Mouse (Mus musculus): ENCODE results near the gene Moxd1.

Gene Moxd1

DNA sequence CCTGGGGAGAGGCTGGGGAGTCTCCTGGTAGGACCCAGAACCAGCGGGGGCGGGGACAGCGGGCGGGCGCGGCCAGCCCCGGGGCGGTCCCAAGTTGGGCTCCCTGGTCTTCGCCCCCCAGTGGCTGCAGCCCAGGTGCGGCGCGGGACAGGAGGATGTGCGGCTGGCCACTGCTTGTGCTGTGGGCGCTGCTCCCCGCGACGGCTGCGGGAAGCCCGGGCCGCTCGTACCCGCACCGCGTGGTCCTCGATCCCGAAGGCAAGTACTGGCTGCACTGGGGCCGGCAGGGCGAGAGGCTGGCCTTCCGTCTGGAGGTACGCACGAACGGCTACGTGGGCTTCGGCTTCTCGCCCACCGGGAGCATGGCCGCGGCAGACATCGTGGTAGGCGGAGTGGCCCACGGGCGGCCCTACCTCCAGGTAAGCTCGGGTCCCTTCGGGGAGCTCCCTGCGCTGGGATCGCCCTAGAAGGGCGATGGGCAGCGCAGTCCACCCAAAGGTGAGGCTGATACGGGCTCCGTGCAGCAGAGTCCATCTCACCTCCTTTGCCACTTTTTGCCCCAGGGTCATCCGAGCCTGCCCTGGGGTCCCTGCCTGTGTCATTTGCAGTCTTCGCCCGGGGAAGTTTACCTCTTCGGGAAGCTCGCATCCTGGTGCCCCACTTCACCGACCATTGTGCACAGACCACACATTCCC is at the start of gene Moxd1:
TSS of gene Moxd1 (plus strand) at position 69 of the 695 bp plus-strand sequence.
- DNase-seq, result peak; percentile 6 to 20

DNA sequence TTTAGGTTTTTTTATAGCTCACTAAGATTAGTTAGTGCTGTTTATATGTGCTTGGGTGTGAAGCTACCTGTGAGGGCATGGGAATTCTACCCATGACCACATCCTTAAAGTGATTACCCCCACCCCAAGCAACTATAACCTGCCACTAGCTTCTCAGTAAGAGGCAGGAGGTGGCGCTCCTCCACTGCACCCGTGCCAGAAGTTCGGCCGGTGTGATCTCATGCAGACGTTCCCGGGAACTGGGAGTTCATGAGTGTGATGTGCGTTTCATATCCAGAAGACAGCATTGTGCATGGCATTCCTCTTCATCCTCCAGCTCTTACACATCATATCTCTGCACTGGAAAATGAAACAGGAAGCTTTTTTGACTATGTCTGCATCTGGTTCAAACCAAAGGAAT is 32.9 kb upstream of the Moxd1 start:
- no peak for DNase-seq

DNA sequence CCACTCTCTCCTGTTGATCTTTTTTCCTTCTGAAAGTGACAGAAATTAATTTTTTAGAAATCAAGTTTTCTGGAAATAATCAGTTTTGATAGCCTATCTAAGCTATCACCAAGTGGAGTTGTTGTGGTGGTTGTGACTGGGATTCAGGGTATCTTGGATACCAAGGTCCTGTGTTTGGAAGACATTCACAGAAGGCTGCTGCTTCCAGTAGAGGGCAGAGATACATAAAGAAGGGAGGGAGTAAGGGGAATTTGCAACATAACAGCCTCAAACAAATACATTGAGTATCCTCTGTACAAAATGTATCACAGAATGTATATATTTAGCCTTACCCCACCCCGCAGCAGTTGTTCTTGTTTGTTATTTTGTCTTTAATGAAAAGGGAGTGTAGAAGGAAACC is 31.3 kb upstream of the Moxd1 start:
- DNase-seq, result no peak

DNA sequence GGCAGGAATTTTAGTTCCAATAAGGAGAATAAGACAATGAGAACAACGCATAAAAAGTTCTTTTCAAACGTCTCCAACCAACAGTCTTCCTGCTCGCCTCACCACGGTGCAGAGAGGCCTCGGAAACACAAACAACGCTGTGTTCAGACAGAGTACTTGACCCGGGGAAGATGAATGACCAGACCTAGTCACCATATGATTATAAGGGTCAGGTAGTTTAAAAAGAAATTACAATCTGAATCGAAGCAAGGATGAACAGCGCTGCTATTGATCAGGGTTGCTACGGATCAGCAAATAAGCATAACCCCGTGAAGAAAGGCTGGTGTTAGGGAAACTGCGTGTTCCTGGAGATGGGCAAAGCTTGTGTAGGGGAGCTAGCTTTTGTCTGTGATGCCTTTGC is 24.0 kb upstream of the Moxd1 start:
- DNase-seq, result no peak

DNA sequence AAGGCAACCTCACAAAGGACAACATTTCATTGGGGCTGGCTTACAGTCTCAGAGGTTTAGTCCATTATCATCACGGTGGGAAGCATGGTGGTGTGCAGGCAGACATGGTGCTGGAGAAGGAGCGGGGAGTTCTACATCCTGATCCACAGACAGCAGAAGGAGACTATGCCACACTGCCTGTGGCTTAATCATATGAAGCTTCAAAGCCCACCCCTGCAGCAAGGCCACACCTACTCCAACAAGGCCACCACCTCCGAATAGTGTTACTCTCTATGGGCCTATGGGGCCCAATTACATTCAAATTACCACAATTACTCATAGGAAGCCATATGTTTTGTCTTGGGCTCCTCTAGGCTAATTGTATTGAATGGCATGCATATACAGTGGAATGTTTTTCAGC is 23.2 kb upstream of the Moxd1 start:
- no peak for DNase-seq

DNA sequence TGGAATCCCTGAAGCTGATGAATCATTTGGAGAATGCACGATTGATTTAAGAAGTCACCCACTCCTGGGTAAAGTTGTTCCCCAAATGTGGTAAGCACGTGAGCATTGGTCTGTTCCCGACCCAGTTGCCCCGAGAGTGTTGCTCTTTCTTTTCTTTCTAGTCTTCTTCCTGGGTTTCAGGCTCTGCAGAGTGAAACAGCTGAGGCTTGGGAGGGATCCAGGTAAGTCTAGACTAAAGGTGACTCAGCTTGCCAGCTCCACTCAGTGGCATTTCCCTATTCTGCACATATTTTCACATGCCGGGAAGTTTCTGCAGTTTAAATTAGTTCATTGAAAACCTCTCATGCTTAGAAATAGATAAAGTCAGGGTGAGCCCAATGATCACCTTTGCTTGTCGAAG is 13.2 kb upstream of the Moxd1 start:
- DNase-seq, result no peak

DNA sequence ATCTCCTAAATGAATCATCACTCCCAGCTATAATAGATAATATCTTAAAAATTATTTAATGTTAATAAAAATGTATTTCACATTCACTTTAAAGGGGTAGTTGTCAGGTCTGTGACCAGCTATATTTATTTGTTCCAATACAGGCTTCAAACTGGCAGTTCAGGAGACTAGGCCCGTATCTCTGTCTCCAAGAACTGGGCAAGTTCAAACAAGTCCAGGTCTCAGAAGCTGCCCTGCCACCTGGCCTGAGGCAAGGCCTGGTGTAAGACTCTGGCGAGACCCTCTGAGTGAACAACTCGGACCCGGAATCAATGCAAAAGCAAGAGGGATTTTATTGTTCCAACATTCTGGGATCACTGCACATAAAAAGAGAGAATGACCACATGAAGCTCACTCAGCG is 10.0 kb upstream of the Moxd1 start:
- no peak for DNase-seq

DNA sequence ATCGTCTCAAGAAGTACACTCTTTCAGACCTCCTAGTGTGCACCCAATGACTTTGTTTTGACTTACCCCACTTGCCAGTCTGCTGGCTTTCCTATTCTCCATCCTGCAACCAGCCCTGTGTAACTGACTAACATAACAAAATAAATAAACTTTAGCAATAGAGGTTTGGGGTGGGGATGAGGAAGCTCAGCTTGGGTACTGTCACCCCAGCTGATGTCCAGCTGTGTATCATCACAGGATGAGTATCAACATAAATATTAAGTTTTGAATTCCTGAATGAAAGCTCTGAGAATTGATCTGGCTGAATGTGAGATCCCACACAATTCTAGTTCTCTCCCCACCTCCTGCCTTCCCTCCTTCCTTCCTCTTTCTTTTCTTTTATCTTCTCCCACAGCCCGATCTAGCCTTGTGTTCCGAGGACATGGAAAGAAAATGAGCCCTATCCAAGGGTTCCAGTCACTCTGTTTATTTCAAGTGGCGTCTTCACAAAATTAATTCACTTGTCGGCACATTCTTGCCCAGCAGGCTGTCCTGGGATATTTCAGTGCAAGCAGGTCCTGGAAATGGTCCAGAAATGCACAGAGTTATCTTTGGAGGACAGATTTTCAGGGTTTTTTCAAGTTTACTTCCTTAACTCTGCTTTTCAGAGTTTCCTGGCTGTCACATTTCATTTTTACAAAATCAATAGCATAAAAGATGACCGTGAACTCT is 5.6 kb upstream of the Moxd1 start:
- DNase-seq, result no peak

DNA sequence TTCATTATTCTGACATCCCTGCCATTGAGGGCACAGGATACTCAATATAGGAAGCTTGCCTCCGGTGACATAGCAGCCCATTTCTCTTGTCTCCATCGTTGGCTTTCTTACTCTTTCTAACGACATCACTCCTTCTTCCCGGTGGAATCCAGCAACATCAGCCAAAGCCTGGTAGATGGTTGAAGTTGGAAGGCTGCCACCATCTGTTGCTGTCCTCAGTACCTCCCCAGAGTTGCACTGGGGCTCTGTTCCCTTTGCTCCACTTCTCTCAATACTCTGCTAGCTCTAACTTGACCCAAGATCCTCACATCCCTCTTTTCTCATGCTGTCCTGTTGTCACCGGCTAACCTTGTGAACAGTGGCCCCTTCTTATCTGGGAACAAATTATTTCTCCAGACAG is 2.4 kb upstream of the Moxd1 start:
- DNase-seq, result no peak

DNA sequence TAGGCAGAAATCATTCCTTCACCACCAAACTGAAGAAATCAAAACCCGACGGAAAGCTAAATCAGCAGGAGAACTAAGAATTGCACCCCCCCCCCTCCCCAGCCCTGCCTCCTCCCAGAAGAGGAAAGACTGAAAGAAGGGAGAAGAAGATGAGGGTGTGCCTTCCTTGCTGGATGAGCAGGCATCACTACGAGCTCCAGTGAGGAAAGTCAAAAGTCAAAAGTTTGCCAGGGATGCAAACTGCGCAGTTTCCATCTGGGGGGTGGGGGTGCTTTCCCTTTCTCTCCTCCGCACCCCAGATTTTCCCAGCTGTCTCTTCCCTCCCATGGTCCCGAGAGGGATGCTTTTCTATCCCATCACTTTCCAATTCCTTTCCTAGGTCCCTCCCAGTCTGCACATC is 406 bp upstream of the Moxd1 start:
- no peak for DNase-seq

DNA sequence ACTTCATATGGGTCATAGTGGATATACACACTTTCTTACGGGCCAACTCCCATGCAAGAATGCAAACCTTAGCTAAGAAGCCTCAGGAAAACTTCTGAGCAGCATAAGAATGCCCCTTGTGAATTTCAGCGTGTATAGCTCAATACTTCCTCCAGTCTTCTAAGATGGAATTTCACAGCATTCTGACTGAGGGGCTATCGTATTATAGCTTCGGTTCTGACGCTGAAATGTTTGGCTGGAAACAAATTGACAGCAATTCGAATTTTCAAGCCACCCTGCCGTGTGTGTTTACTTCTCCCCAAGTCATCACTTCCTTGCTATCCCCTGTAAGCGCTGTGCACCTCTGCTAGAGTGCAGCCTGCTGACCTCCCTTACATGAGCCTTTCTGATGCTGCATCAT is 1.3 kb downstream of the Moxd1 start:
- DNase-seq, result no peak

DNA sequence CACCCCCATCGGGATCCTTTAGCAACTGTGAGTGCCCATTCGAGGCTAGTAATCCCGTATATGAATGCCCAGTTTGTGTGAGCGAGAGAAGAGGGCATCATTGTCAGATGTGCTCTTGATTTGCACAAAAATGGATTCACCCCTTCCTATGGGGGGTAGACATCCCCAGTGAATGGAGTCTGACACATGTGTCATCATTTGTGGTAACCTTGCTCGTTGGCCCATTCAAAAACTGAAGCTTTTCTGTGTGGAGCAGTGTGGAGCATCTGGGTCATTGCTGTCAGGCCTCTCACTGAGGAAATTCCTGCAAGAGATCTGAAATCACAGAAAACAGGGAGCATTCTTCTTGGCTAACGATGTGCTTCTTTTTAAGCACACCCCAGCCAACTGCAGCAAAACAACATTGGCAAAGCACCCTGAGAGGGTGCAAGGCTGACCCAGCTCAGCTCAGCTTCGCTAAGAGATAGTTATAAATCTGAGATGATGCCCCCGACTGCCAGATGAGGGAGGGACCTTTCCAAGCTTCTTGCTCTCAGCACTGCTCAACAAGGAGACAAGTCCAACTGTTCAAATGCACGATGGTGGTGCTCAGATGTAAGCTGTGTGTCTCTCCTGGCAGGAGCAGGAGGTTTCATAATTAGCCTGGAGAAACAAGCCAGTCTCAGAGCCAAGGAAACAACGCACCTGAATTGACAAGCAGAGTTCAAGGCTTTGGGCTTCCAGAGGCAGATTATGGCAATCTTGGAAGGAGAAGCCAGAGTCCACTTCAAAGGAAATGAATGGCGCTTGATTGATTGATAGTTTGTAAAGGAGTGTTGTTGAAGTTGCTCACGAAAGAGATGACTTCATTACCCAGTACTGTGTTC is 5.2 kb downstream of the Moxd1 start:
- DNase-seq, result no peak

DNA sequence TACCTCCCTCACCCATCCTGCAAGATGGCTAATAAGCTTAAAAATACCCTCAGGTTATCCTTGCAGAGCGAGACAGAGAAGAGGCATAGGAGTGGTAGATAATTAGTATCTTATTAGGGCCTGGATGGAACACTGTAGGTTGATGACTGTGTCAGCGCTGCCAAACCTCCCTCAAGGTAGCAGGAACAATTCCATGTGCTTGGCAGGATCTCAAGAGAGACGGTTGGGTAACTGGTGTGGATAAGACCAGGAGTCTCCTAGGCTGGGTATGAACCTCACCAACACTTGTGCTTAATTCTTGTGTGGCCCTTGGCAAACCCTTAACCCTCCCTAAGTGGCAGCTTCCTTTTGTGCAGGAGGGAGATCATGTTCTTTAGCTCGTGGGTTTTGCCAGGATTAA is 9.0 kb downstream of the Moxd1 start:
- DNase-seq, result no peak

DNA sequence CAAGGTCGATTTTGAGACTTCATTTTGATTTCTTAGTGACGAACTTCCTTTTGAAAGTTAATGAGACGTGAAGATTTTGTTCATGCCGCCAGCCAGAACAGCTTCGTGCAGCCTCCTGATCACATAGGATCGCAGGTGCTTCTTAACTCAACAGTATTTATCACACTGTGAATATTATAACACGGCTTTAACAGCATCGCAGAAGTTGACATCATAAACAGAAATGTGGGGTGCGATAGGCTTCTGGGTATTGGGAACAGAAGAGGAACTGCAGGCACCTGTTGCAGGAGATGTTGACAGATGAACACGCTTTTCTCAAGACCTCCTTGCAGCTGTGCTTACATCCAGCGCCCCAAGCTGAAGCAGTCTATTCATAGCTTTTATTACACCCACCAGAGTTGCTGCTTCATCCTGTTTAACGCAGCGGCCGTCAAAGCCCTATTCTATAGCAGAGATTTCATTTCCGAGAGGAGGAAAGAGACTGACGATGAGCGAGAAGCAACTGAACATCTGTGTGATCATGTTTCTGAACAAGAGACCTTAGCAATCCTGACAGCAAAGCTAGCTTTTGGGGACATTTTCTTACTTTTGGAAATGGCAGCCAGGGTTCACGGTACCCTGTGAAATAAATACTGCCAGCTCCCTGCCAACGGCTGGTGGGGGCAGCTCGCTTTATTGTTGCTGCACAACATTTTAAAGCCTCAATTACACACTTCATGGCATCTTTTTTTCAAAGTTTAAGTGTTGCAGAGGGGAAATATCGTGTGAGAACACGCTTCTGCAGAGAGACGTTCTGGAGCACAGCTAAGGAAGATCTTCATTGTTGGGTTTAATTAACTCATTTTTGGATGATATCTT is 12.3 kb downstream of the Moxd1 start:
- DNase-seq, result no peak

DNA sequence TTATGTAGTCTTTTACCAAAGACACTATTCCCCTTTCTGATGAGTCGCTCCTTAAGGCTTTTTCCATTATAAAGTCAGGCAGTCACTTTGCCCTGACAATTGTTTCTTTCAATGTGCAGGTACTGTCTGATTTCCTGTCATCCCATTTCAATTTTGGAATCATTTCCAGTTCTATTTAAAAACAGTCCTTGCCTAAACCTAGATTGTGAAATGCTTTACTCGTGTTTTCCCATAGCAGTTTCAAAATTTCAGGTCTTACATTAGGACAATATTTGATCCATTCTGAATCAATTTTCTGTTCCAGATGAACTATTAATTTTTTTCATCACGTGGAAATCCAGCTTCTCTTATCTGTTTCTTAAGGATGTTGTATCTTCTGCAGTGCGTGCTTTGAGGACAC is 23.5 kb downstream of the Moxd1 start:
- DNase-seq, result no peak

DNA sequence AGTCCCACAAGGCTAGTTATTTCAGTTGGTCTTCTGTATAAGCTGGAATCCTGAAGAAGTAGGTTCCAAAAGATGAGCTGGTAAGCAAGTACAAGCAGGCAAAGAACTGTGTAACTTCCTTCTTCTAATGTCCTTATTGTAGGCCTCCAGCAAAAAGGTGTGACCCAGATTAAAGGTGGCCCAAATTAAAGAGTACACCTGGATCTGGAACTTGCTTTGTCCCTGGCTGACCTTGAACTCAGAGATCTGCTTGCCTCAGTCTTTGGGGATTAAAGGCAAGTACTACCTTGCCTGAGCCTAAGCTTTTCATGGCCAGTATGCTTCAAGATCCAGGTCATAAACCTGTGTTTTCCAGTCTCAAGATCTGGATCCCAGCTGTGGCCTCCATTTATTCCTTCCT is 24.8 kb downstream of the Moxd1 start:
- DNase-seq, result no peak

DNA sequence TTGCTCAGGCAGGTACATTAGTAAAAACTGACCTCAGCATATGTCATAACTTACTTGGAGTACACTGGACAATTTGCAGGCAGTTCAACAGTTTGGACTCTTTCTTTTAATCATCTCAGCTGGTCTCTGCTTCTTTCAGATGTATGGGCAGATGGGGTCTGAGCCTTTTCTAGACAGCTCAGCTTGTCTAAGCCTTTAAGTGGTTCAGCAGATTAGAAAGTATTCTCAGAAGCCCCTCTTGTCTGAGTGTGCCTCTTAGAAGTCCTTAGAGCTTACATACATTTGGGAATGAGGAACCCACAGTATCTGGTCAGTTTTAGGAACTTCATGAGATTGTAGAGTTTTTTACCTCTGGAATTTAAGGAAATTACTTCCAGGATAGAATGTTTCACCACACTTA is 28.3 kb downstream of the Moxd1 start:
- no peak for DNase-seq

DNA sequence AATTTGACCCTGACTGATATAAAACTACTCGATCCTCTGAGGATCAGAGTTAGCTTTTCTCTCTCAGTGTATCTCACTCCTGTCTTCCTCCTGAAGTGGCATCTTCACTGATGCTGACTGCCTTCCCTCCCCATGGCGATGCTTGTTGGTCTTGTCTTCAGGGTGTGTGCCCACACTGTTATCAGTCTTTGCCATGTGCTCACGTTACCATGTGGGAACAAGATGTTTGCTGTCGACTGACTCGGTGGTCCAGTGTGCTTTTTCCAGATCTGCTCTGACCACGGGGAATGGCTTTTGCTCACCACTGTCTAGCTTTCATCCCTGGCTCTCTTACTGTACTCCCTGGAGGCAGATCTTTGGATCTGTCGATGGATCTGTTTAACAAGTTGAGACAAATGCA is 34.8 kb downstream of the Moxd1 start:
- no peak for DNase-seq

DNA sequence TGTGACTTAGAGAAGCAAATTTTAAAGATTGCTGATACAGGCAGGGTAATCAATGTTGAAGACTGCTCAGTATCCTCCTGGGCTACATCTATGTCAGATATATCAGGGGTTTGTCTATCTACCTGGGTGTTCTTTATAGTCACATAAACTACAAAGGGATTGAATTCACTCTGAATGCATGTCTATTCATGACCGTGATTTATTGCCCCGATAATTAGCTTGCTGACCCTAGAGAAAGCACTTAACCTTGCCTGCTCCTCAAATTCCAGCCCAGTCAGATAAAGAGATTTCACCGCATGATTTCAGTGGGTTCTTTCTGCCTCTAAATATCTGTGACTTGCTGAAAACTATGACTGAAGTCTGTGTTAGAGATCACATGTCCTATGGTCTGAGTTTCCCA is 35.6 kb downstream of the Moxd1 start:
- DNase-seq, result no peak

DNA sequence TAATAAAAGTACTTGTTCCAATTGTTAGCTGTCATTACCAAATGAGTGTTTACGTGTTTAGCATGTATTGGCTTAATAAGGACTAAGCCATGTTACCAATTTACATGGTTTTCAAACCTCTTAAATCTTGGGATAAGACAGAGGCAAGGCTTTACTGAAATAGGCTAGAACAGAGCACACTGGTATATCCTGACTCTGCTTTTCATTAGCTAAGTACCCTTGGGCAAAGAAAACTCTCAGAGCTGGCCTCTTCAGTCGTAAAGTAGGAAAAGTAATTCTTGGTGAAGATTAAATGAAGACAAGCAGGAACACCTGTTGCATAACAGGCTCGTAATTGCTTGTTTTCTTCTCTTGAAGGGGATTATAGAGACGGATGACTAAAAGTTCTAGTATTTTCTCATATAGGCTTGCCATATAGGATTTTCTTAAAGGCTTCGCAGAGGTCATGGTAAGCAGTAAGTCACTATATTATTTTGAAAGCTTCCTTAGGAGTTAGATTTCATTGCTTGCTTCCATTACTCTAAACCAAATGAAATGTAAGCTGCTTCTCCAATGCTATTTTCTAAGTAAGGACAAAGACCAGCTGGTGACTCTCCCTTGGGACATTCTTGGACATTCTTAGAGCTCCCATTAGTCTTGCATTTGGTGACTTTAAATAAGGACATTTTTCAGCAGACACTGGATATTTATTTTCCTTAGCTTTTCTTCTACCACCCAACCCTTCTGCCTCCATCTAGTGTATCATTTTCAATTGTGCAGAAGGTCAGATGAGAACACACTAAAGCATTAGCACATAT is 36.7 kb downstream of the Moxd1 start:
- no peak for DNase-seq

DNA sequence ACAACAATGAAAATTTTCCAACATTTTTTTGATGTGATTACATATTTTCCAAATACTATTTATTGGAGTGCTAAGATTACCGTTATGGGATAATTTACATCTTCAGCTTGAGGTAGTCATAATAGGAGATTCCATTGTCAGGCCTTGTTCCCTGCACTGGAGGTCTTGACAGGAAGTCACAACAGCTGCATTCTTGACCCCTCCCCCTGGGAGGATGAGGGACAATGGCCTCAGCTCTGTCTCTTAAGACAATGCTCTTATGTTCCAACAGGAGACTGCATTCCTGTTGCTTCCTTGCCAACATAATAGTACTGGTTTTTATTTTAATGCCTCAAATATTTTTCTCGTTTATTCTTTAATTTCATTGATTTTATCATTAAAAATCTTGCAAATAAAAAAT is 44.2 kb downstream of the Moxd1 start:
- DNase-seq, result no peak

DNA sequence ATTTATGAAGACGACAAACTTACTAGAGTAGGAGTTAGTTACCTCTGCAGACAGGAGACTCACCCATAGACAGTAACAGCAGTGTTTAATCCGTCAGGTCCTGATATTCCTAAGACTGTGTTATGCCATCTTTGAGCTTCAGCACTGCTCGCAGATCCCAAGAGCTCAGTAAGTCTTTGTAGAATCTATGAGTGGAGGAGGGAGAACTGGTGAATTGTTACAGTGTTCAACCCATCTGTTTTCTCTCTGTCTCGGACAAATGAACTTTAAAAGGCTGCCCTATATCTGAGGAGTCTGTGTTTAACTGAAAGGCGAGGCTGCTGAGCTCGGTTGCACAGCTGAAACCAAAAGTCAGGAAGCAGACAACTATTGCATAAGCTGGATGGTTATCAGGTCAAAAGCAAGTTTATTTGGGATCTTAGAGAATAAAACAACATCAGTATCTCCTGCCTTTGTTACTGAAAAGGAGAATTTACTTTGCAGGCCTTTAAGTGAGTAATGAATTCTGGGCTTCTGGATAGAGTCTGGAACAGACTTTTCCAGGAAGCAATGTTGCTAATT is 47.8 kb downstream of the Moxd1 start:
- DNase-seq, result no peak
